Mouse (Mus musculus) hindbrain, embryonic 13.5 days (tissue): ENCODE data around the gene Cyp2w1. TPM values are rescaled to one million over a fixed set of nuclear protein-coding genes. Genes with fewer than 3 reads are reported as not detected.

ENCODE experiments used
- ATAC-seq: fragments of 200-750 bp; cut with Nextera tagmentation; 2 replicates; pipeline ENCODE4 v1.8.0; 2017; ENCODE audit warnings: moderate TSS enrichment; ENCODE audit not compliant: low FRiP score
- H3K27ac ChIP-seq: fragments of 300-500 bp; sonication (generic); 2 replicates; pipeline ENCODE4 v1.5.1; 2015; ENCODE audit warnings: inconsistent platforms, mild to moderate bottlenecking, moderate library complexity
- H3K27me3 ChIP-seq: fragments of 300-500 bp; sonication (generic); 2 replicates; pipeline ENCODE4 v1.6.1; 2015; ENCODE audit warnings: mild to moderate bottlenecking, inconsistent platforms
- H3K36me3 ChIP-seq: fragments of 300-500 bp; sonication (generic); 2 replicates; pipeline ENCODE4 v1.6.1; 2015; ENCODE audit warnings: mild to moderate bottlenecking, inconsistent platforms
- H3K4me1 ChIP-seq: fragments of 300-500 bp; sonication (generic); replicated peaks from 2 replicates; pipeline ENCODE4 v1.6.1; 2015; ENCODE audit warnings: inconsistent platforms
- H3K4me2 ChIP-seq: fragments of 300-500 bp; sonication (generic); 2 replicates; pipeline ENCODE4 v1.6.1; 2015; ENCODE audit warnings: inconsistent platforms, mild to moderate bottlenecking, moderate library complexity
- H3K4me3 ChIP-seq: fragments of 300-500 bp; sonication (generic); 2 replicates; pipeline ENCODE4 v1.5.1; 2015; ENCODE audit warnings: mild to moderate bottlenecking, inconsistent platforms
- H3K9ac ChIP-seq: fragments of 300-500 bp; sonication (generic); 2 replicates; pipeline ENCODE4 v1.6.1; 2015; ENCODE audit warnings: mild to moderate bottlenecking, inconsistent platforms
- H3K9me3 ChIP-seq: fragments of 300-500 bp; sonication (generic); 2 replicates; pipeline ENCODE4 v1.6.1; 2016; ENCODE audit warnings: inconsistent platforms
- WGBS: fragments of 180-500 bp; shearing (Covaris S2); methylation state at CpG from one replicate; pipeline ENCODE4 v1.1.7; 2015; 5-methylcytosine and 5-hydroxymethylcytosine counted together
- polyA plus RNA-seq: library from polyadenylated mRNA; unstranded; fragments of >200 nt; fragmentation: Nextera tagmentation; extraction: Ambion mirVana; gene quantifications from 2 replicates; pipeline ENCODE4 v1.2.1, GENCODE M21; 2015

Cyp2w1 gene
- polyA plus RNA-seq = not detected in 2 replicates

- no peaks in the 10 kb centered on the region for H3K9me3 ChIP-seq
- WGBS = 74% methylated on average over 6 of the region's 6 CpGs
- peaks cover 28% of the 10 kb centered on the region for H3K27me3 ChIP-seq
- no peak within 1 kb of the TSS for H3K27ac ChIP-seq
- H3K4me2 ChIP-seq = no peak within 1 kb of the TSS
- H3K4me3 ChIP-seq = no peak within 1 kb of the TSS
- no peaks in the 10 kb centered on the region for H3K36me3 ChIP-seq
- no peak for ATAC-seq
- H3K4me1 ChIP-seq = peaks cover 16% of the 10 kb centered on the region
- 0 out of 2 replicates have a peak within 1 kb of the TSS, but pooled peaks have one; percentile 24 for H3K9ac ChIP-seq
Measured at GRCm38 (mm10) chr5:139352317-139352716, at the start of gene Cyp2w1. Gene Cyp2w1, plus strand, starts transcription at chr5:139352617.

GRCm38 (mm10) chr5:139303646-139304061 lies 48.8 kb upstream of the Cyp2w1 start:
- WGBS = 90% methylated on average over 9 of the region's 9 CpGs
- no peak for ATAC-seq

GRCm38 (mm10) chr5:139309946-139310345 lies 42.5 kb upstream of the Cyp2w1 start:
- 82% methylated on average over 3 of the region's 3 CpGs for WGBS
- Histone ChIP-seq H3K4me2 (no peak overlapping the region), H3K36me3 (0 out of 2 replicates have a peak, but pooled peaks cover 3% of the 10 kb centered on the region), H3K4me1 (no peaks in the 10 kb centered on the region), H3K9me3 (no peaks in the 10 kb centered on the region), H3K9ac (no peak overlapping the region), H3K4me3 (no peak overlapping the region), H3K27ac (no peak overlapping the region), H3K27me3 (no peaks in the 10 kb centered on the region)
- ATAC-seq = no peak

More at GRCm38 (mm10) chr5:139303646-139304061, 48.8 kb upstream of the Cyp2w1 start:
- Histone ChIP-seq H3K27me3 (no peaks in the 10 kb centered on the region), H3K36me3 (0 out of 2 replicates have a peak, but pooled peaks cover 3% of the 10 kb centered on the region), H3K4me1 (no peaks in the 10 kb centered on the region), H3K4me3 (no peak overlapping the region), H3K4me2 (no peak overlapping the region), H3K27ac (no peak overlapping the region), H3K9me3 (no peaks in the 10 kb centered on the region), H3K9ac (no peak overlapping the region)

GRCm38 (mm10) chr5:139310477-139310876 lies 41.9 kb upstream of the Cyp2w1 start:
- Histone ChIP-seq H3K27ac (no peak overlapping the region), H3K27me3 (no peaks in the 10 kb centered on the region), H3K9ac (no peak overlapping the region), H3K4me1 (no peaks in the 10 kb centered on the region), H3K36me3 (0 out of 2 replicates have a peak, but pooled peaks cover 3% of the 10 kb centered on the region), H3K9me3 (no peaks in the 10 kb centered on the region), H3K4me2 (no peak overlapping the region), H3K4me3 (no peak overlapping the region)
- ATAC-seq = no peak
- 92% methylated on average over 4 of the region's 4 CpGs for WGBS

GRCm38 (mm10) chr5:139311822-139312221 lies 40.6 kb upstream of the Cyp2w1 start:
- 0 out of 2 replicates have a peak, but pooled peaks cover 3% of the 10 kb centered on the region for H3K36me3 ChIP-seq
- H3K9me3 ChIP-seq = no peaks in the 10 kb centered on the region
- H3K4me1 ChIP-seq = no peaks in the 10 kb centered on the region
- 86% methylated on average over 9 of the region's 9 CpGs for WGBS
- H3K27ac ChIP-seq = no peak overlapping the region
- H3K4me3 ChIP-seq = no peak overlapping the region
- H3K27me3 ChIP-seq = no peaks in the 10 kb centered on the region
- no peak overlapping the region for H3K4me2 ChIP-seq
- no peak for ATAC-seq
- H3K9ac ChIP-seq = no peak overlapping the region

- no peak overlapping the region for H3K9ac ChIP-seq
- no peaks in the 10 kb centered on the region for H3K27me3 ChIP-seq
- ATAC-seq = no peak
Measured at GRCm38 (mm10) chr5:139313536-139313935, 38.9 kb upstream of the Cyp2w1 start.

GRCm38 (mm10) chr5:139314941-139315642 lies 37.3 kb upstream of the Cyp2w1 start:
- Histone ChIP-seq H3K4me2 (no peak overlapping the region), H3K4me3 (no peak overlapping the region), H3K9ac (peak overlapping the region; percentile 10; the same call in 1 of the 2 replicates), H3K27ac (no peak overlapping the region), H3K36me3 (no peaks in the 10 kb centered on the region), H3K9me3 (no peaks in the 10 kb centered on the region), H3K27me3 (no peaks in the 10 kb centered on the region), H3K4me1 (no peaks in the 10 kb centered on the region)
- WGBS = 86% methylated on average over 12 of the region's 12 CpGs
- no peak for ATAC-seq

More at GRCm38 (mm10) chr5:139313536-139313935, 38.9 kb upstream of the Cyp2w1 start:
- WGBS = 79% methylated on average over 9 of the region's 9 CpGs
- Histone ChIP-seq H3K4me3 (no peak overlapping the region), H3K27ac (no peak overlapping the region), H3K4me1 (no peaks in the 10 kb centered on the region), H3K4me2 (no peak overlapping the region), H3K9me3 (no peaks in the 10 kb centered on the region), H3K36me3 (no peaks in the 10 kb centered on the region)

GRCm38 (mm10) chr5:139316982-139317675 lies 35.3 kb upstream of the Cyp2w1 start:
- H3K4me2 ChIP-seq = no peak overlapping the region
- ATAC-seq = no peak
- H3K4me3 ChIP-seq = no peak overlapping the region
- H3K9ac ChIP-seq = no peak overlapping the region
- H3K27me3 ChIP-seq = peaks cover 1% of the 10 kb centered on the region; the same call in 1 of the 2 replicates
- WGBS = 80% methylated on average over 6 of the region's 6 CpGs
- no peaks in the 10 kb centered on the region for H3K4me1 ChIP-seq
- H3K36me3 ChIP-seq = no peaks in the 10 kb centered on the region
- no peak overlapping the region for H3K27ac ChIP-seq
- H3K9me3 ChIP-seq = no peaks in the 10 kb centered on the region

- 65% methylated on average over 21 of the region's 21 CpGs for WGBS
- Histone ChIP-seq H3K27ac (no peak overlapping the region), H3K27me3 (peaks cover 9% of the 10 kb centered on the region), H3K4me3 (no peak overlapping the region), H3K4me1 (0 out of 2 replicates have a peak, but pooled peaks cover 3% of the 10 kb centered on the region), H3K9me3 (no peaks in the 10 kb centered on the region), H3K36me3 (no peaks in the 10 kb centered on the region), H3K9ac (no peak overlapping the region), H3K4me2 (no peak overlapping the region)
- ATAC-seq = no peak
Measured at GRCm38 (mm10) chr5:139317751-139318504, 34.5 kb upstream of the Cyp2w1 start.

- Histone ChIP-seq H3K4me1 (peaks cover 26% of the 10 kb centered on the region), H3K9ac (no peak overlapping the region), H3K36me3 (no peaks in the 10 kb centered on the region), H3K4me3 (no peak overlapping the region), H3K27me3 (peaks cover 33% of the 10 kb centered on the region), H3K4me2 (no peak overlapping the region), H3K27ac (no peak overlapping the region), H3K9me3 (no peaks in the 10 kb centered on the region)
- WGBS = 78% methylated on average over 7 of the region's 7 CpGs
- ATAC-seq = no peak
Measured at GRCm38 (mm10) chr5:139320424-139320823, 32.0 kb upstream of the Cyp2w1 start.

GRCm38 (mm10) chr5:139321331-139321730 lies 31.1 kb upstream of the Cyp2w1 start:
- H3K36me3 ChIP-seq = no peaks in the 10 kb centered on the region
- no peak overlapping the region for H3K4me2 ChIP-seq
- no peak for ATAC-seq
- peaks cover 42% of the 10 kb centered on the region for H3K27me3 ChIP-seq
- 86% methylated on average over 6 of the region's 6 CpGs for WGBS
- H3K4me1 ChIP-seq = peaks cover 33% of the 10 kb centered on the region
- no peak overlapping the region for H3K9ac ChIP-seq
- no peak overlapping the region for H3K4me3 ChIP-seq
- no peaks in the 10 kb centered on the region for H3K9me3 ChIP-seq
- H3K27ac ChIP-seq = no peak overlapping the region
